Mouse (Mus musculus) heart, embryonic 12.5 days (tissue): ENCODE data around the gene Psme1. TPM values are rescaled to one million over a fixed set of nuclear protein-coding genes. Genes with fewer than 3 reads are reported as not detected.

Experiments
- ATAC-seq: fragments of 200-750 bp; cut with Nextera tagmentation; 2 replicates; pipeline ENCODE4 v1.8.0; 2017; ENCODE audit warnings: moderate TSS enrichment, moderate library complexity; ENCODE audit not compliant: insufficient number of reproducible peaks, low FRiP score
- H3K27ac ChIP-seq: fragments of 300-500 bp; sonication (generic); 2 replicates; pipeline ENCODE4 v1.5.1; 2016; ENCODE audit warnings: mild to moderate bottlenecking, moderate library complexity; ENCODE audit not compliant: poor library complexity, severe bottlenecking
- H3K27me3 ChIP-seq: fragments of 300-500 bp; sonication (generic); replicated peaks from 2 replicates; pipeline ENCODE4 v1.6.1; 2016; ENCODE audit warnings: mild to moderate bottlenecking, moderate library complexity
- H3K36me3 ChIP-seq: fragments of 300-500 bp; sonication (generic); 2 replicates; pipeline ENCODE4 v1.6.1; 2016; ENCODE audit warnings: mild to moderate bottlenecking, moderate library complexity
- H3K4me1 ChIP-seq: fragments of 300-500 bp; sonication (generic); replicated peaks from 2 replicates; pipeline ENCODE4 v1.6.1; 2016; ENCODE audit warnings: mild to moderate bottlenecking
- H3K4me2 ChIP-seq: fragments of 300-500 bp; sonication (generic); 2 replicates; pipeline ENCODE4 v1.6.1; 2016; ENCODE audit warnings: mild to moderate bottlenecking, moderate library complexity
- H3K4me3 ChIP-seq: fragments of 300-500 bp; sonication (generic); 2 replicates; pipeline ENCODE4 v1.5.1; 2016; ENCODE audit warnings: mild to moderate bottlenecking
- H3K9ac ChIP-seq: fragments of 300-500 bp; sonication (generic); 2 replicates; pipeline ENCODE4 v1.6.1; 2016; ENCODE audit warnings: mild to moderate bottlenecking, moderate library complexity
- H3K9me3 ChIP-seq: fragments of 300-500 bp; sonication (generic); replicated peaks from 2 replicates; pipeline ENCODE4 v1.6.1; 2016; ENCODE audit warnings: mild to moderate bottlenecking, moderate library complexity
- WGBS: fragments of 180-500 bp; shearing (Covaris S2); methylation state at CpG from one replicate; pipeline ENCODE4 v1.1.7; 2016; 5-methylcytosine and 5-hydroxymethylcytosine counted together
- polyA plus RNA-seq: library from polyadenylated mRNA; unstranded; fragments of >200 nt; fragmentation: Nextera tagmentation; extraction: Ambion mirVana; gene quantifications from 2 replicates; pipeline ENCODE4 v1.2.1, GENCODE M21; 2016

Gene Psme1
- polyA plus RNA-seq, 1 experiment from 2014 or later, result 212 TPM

DNA sequence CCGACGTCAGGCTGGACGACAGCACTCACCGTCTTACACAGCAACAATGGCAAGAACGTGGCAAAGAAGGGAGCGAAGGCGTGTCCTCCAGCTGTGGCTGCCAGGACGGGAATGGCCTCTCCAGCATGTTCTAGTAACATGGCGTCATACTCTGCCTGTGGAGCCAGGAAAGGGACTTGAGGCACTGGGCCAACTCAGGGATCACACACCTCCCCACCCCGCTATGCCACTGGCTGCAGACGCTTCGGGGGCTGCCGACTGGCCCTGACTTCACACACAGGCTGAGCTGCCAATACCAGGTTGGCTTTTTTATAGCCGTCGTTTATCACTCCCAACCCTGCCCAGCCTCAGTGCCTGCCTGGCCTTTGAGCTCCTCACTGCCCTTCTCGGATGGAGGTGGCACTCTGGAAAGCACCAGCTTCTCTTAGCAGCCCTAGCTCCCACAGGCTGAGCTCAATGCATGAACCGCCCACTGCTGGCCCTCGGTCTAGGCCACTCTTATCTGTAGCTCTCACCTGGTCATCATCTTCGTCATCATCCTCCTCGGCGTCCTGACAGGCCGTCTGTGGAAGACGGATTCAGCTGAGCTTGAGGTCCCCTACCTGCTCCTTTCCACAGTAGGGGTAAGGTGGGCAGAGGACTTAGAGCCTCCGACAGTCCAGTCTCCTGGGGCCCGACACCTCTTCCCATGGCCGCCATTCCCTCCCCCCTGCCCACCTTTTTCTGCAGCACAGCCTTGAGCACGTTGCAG lies 50.3 kb downstream of the Psme1 start:
- Histone ChIP-seq H3K4me1 (peaks cover 7% of the 10 kb centered on the region), H3K27me3 (no peaks in the 10 kb centered on the region), H3K27ac (no peak overlapping the region), H3K36me3 (peaks cover 99% of the 10 kb centered on the region), H3K9ac (no peak overlapping the region), H3K4me3 (no peak overlapping the region), H3K9me3 (no peaks in the 10 kb centered on the region), H3K4me2 (no peak overlapping the region)
- 88% methylated on average over 27 of the region's 27 CpGs for WGBS
- ATAC-seq, result no peak

DNA sequence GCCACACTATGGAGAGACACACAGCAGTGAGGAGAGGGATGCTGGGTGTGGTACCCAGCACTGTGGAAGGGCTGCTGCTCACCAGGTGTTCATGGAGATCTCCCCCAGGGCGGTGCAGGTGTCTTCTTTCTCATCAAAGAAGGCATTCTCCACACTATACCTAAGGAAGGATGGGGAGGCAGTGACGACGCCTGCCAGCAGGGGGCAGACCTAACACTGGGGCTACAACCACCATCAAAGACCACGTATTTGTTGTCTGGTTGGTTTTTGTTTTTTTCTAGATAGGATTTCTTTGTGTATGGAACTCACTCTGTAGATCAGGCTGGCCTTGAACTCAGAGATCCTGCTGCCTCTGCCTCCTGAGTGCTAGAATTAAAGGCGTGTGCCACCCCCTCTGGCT lies 51.4 kb downstream of the Psme1 start:
- Histone ChIP-seq H3K27me3 (no peaks in the 10 kb centered on the region), H3K9me3 (no peaks in the 10 kb centered on the region), H3K4me3 (no peak overlapping the region), H3K27ac (no peak overlapping the region), H3K9ac (no peak overlapping the region), H3K4me2 (no peak overlapping the region), H3K36me3 (peaks cover 98% of the 10 kb centered on the region), H3K4me1 (peaks cover 9% of the 10 kb centered on the region)
- ATAC-seq, result no peak
- WGBS, result 50% methylated on average over 5 of the region's 5 CpGs

Other genes starting within 250 kb of the Psme1 start
- 63.3 and 64.5 TPM in 2 replicates for gene Dhrs4, start 99.4 kb upstream of the Psme1 start, polyA plus RNA-seq
- gene Carmil3, start 87.5 kb upstream of the Psme1 start, polyA plus RNA-seq, result 2.4 and 2.6 TPM in 2 replicates
- gene Cpne6, start 67.7 kb upstream of the Psme1 start, polyA plus RNA-seq, result 0.30 and 0.59 TPM in 2 replicates
- not detected in 2 replicates for gene Nrl, start 53.1 kb upstream of the Psme1 start, polyA plus RNA-seq
- gene Pck2, start 37.9 kb upstream of the Psme1 start, polyA plus RNA-seq, result 38.8 and 43.0 TPM in 2 replicates
- 73.2 and 78.7 TPM in 2 replicates for gene Dcaf11, start 18.1 kb upstream of the Psme1 start, polyA plus RNA-seq
- gene A730061H03Rik, start 17.7 kb upstream of the Psme1 start, polyA plus RNA-seq, result 0.96 TPM in 1 of 2 replicates, not detected in the other
- gene Fitm1, start 2.5 kb upstream of the Psme1 start, polyA plus RNA-seq, result 114 and 118 TPM in 2 replicates
- 16.3 and 21.5 TPM in 2 replicates for gene Emc9, start 7.2 kb downstream of the Psme1 start, polyA plus RNA-seq
- gene Psme2, start 13.0 kb downstream of the Psme1 start, polyA plus RNA-seq, result 200 and 213 TPM in 2 replicates
- gene Rnf31, start 13.6 kb downstream of the Psme1 start, polyA plus RNA-seq, result 16.4 and 16.8 TPM in 2 replicates
- gene Irf9, start 25.4 kb downstream of the Psme1 start, polyA plus RNA-seq, result 8.7 and 9.4 TPM in 2 replicates
- gene Rec8, start 39.9 kb downstream of the Psme1 start, polyA plus RNA-seq, result 16.5 and 17.5 TPM in 2 replicates
- 66.1 and 68.4 TPM in 2 replicates for gene Ipo4, start 57.8 kb downstream of the Psme1 start, polyA plus RNA-seq
- 3.4 and 5.2 TPM in 2 replicates for gene Gm49378, start 59.8 kb downstream of the Psme1 start, polyA plus RNA-seq
- 86.2 and 92.6 TPM in 2 replicates for gene Tm9sf1, start 65.7 kb downstream of the Psme1 start, polyA plus RNA-seq
- 0.45 and 0.60 TPM in 2 replicates for gene Tssk4, start 72.1 kb downstream of the Psme1 start, polyA plus RNA-seq
- gene Mdp1, start 82.4 kb downstream of the Psme1 start, polyA plus RNA-seq, result 74.1 and 76.7 TPM in 2 replicates
- 39.8 and 44.6 TPM in 2 replicates for gene Gmpr2, start 93.8 kb downstream of the Psme1 start, polyA plus RNA-seq
- 457 and 491 TPM in 2 replicates for gene Nedd8, start 94.0 kb downstream of the Psme1 start, polyA plus RNA-seq
- gene Tinf2, start 103.7 kb downstream of the Psme1 start, polyA plus RNA-seq, result 36.1 and 37.6 TPM in 2 replicates
- gene Tgm1, start 135.8 kb downstream of the Psme1 start, polyA plus RNA-seq, result 0.27 and 0.70 TPM in 2 replicates
- gene Rabggta, start 144.1 kb downstream of the Psme1 start, polyA plus RNA-seq, result 20.9 and 24.4 TPM in 2 replicates
- gene Dhrs1, start 167.6 kb downstream of the Psme1 start, polyA plus RNA-seq, result 59.2 and 60.8 TPM in 2 replicates
- gene Nop9, start 167.6 kb downstream of the Psme1 start, polyA plus RNA-seq, result 27.7 and 30.6 TPM in 2 replicates
- gene Cideb, start 180.3 kb downstream of the Psme1 start, polyA plus RNA-seq, result 1.0 and 1.2 TPM in 2 replicates
- 0.49 and 0.54 TPM in 2 replicates for gene Ltb4r2, start 183.3 kb downstream of the Psme1 start, polyA plus RNA-seq
- 0.49 and 0.76 TPM in 2 replicates for gene Ltb4r1, start 187.8 kb downstream of the Psme1 start, polyA plus RNA-seq
- gene Adcy4, start 206.0 kb downstream of the Psme1 start, polyA plus RNA-seq, result 24.4 and 26.2 TPM in 2 replicates
- gene Ripk3, start 210.7 kb downstream of the Psme1 start, polyA plus RNA-seq, result 19.7 and 20.3 TPM in 2 replicates
- gene Nfatc4, start 245.0 kb downstream of the Psme1 start, polyA plus RNA-seq, result 17.5 and 18.6 TPM in 2 replicates